Mouse (Mus musculus) heart, postnatal 0 days (tissue): ENCODE data around the gene 1110032A03Rik. TPM values are rescaled to one million over a fixed set of nuclear protein-coding genes. Genes with fewer than 3 reads are reported as not detected.

Source experiments
- ATAC-seq: fragments of 200-750 bp; cut with Nextera tagmentation; 2 replicates; pipeline ENCODE4 v1.8.0; 2017; ENCODE audit warnings: low read depth, moderate number of reproducible peaks, moderate library complexity; ENCODE audit not compliant: insufficient read depth
- DNase-seq: peaks from one replicate; pipeline ENCODE4 v3.0.0-alpha.2; 2016; ENCODE audit warnings: low spot score
- H3K27ac ChIP-seq: fragments of 300-500 bp; sonication (generic); 2 replicates; pipeline ENCODE4 v1.5.1; 2014; ENCODE audit warnings: low read depth, mild to moderate bottlenecking
- H3K27me3 ChIP-seq: fragments of 300-500 bp; sonication (generic); 2 replicates; pipeline ENCODE4 v1.6.1; 2014; ENCODE audit warnings: low read length, mixed read lengths; ENCODE audit not compliant: control insufficient read depth, insufficient read depth
- H3K36me3 ChIP-seq: fragments of 300-500 bp; sonication (generic); replicated peaks from 2 replicates; pipeline ENCODE4 v1.6.1; 2014; ENCODE audit warnings: low read length, mixed read lengths; ENCODE audit not compliant: control insufficient read depth, insufficient read depth
- H3K4me1 ChIP-seq: fragments of 300-500 bp; sonication (generic); 2 replicates; pipeline ENCODE4 v1.6.1; 2014; ENCODE audit warnings: antibody characterized with exemption; ENCODE audit not compliant: control insufficient read depth, insufficient read depth
- H3K4me2 ChIP-seq: fragments of 300-500 bp; sonication (generic); 2 replicates; pipeline ENCODE4 v1.6.1; 2014; ENCODE audit warnings: low read depth, mild to moderate bottlenecking, low read length, moderate library complexity
- H3K4me3 ChIP-seq: fragments of 300-500 bp; sonication (generic); 2 replicates; pipeline ENCODE4 v1.5.1; 2014; ENCODE audit warnings: low read depth, low read length
- H3K9ac ChIP-seq: fragments of 300-500 bp; sonication (generic); replicated peaks from 2 replicates; pipeline ENCODE4 v1.6.1; 2014; ENCODE audit warnings: low read depth, low read length, mixed read lengths
- H3K9me3 ChIP-seq: fragments of 300-500 bp; sonication (generic); replicated peaks from 2 replicates; pipeline ENCODE4 v1.6.1; 2016; ENCODE audit warnings: low read length; ENCODE audit not compliant: control insufficient read depth
- CTCF ChIP-seq: IDR thresholded peaks from 2 replicates; pipeline ENCODE4 v1.5.1; 2016; ENCODE audit warnings: antibody characterized with exemption, control low read depth, low read depth
- EP300 ChIP-seq: IDR thresholded peaks from 2 replicates; pipeline ENCODE4 v1.6.1; 2016; ENCODE audit warnings: antibody characterized with exemption, low read depth
- WGBS: fragments of 180-500 bp; shearing (Covaris S2); extraction: QIAGEN DNeasy Blood & Tissue Kit; methylation state at CpG from one replicate; pipeline ENCODE4 v1.1.7; 2014; 5-methylcytosine and 5-hydroxymethylcytosine counted together
- polyA plus RNA-seq: library from polyadenylated mRNA; unstranded; fragments of >200 nt; fragmentation: Nextera tagmentation; extraction: Ambion mirVana; gene quantifications from 2 replicates; pipeline ENCODE4 v1.2.1, GENCODE M21; 2015
- total RNA-seq: library from RNA; depleted of rRNA; stranded (reverse); fragments of >200 nt; gene quantifications from 2 replicates; pipeline ENCODE4 v1.2.3, GENCODE M21; 2014; ENCODE audit warnings: low replicate concordance; rRNA removed

1110032A03Rik gene
- total and polyA plus RNA-seq, 2 experiments from 2014 or later: 8.0 to 32.6 TPM

GRCm38 (mm10) chr9:50722451-50722911 is 52.8 kb downstream of the 1110032A03Rik start:
- peak; percentile 45 for DNase-seq
- H3K9ac ChIP-seq: no peak overlapping the region

DNA sequence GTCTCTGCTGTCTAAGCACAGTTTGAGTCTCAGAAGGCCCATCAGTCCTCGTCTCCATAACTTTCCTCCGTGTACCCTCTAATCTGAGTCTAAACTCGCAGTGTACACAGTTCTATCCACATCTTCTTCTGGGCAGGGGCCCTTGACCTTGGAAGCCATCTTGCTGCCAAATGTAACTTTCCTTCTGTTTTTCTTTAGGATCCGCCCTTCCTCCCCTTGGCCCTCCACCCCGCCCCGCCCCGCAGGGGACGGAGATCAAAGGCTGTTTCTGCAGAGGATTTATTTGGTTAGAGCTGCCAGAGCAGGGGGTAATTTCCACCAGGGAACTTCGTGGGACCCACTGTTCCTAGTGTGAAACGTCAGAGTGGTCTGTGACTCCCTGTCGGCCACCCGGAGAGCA is 54.3 kb downstream of the 1110032A03Rik start:
- Histone ChIP-seq H3K27me3 (no peaks in the 10 kb centered on the region), H3K27ac (0 out of 2 replicates have a peak overlapping the region, but pooled peaks have one; percentile 25), H3K4me2 (no peak overlapping the region), H3K9me3 (no peaks in the 10 kb centered on the region), H3K4me3 (no peak overlapping the region), H3K9ac (no peak overlapping the region), H3K36me3 (no peaks in the 10 kb centered on the region), H3K4me1 (peaks cover 30% of the 10 kb centered on the region)
- DNase-seq (no peak), ATAC-seq (no peak)
- TF ChIP-seq EP300 (no peak), CTCF (no peak)
- WGBS: 46% methylated on average over 12 of the region's 12 CpGs

More at GRCm38 (mm10) chr9:50722451-50722911, 52.8 kb downstream of the 1110032A03Rik start:
- no peak for TF ChIP-seq CTCF
- TF ChIP-seq EP300: peak; percentile 81
- Histone ChIP-seq H3K27ac (peak overlapping the region; percentile 95), H3K36me3 (no peaks in the 10 kb centered on the region), H3K4me3 (no peak overlapping the region; the same call in 1 of the 2 replicates), H3K9me3 (no peaks in the 10 kb centered on the region), H3K27me3 (no peaks in the 10 kb centered on the region), H3K4me2 (peak overlapping the region; percentile 58; the same call in 1 of the 2 replicates), H3K4me1 (peaks cover 37% of the 10 kb centered on the region)
- 20% methylated on average over 8 of the region's 8 CpGs for WGBS
- peak; percentile 63 for ATAC-seq

GRCm38 (mm10) chr9:50718878-50719277 is 56.4 kb downstream of the 1110032A03Rik start:
- H3K27me3 ChIP-seq: no peaks in the 10 kb centered on the region
- TF ChIP-seq CTCF (no peak), EP300 (peak; percentile 91)
- no peak overlapping the region for H3K4me2 ChIP-seq
- no peaks in the 10 kb centered on the region for H3K36me3 ChIP-seq
- ATAC-seq (no peak), DNase-seq (no peak)
- H3K27ac ChIP-seq: no peak overlapping the region
- no peaks in the 10 kb centered on the region for H3K9me3 ChIP-seq
- no peak overlapping the region for H3K4me3 ChIP-seq
- peaks cover 11% of the 10 kb centered on the region; the same call in 1 of the 2 replicates for H3K4me1 ChIP-seq
- no peak overlapping the region for H3K9ac ChIP-seq
- WGBS: 43% methylated on average over 4 of the region's 4 CpGs

DNA sequence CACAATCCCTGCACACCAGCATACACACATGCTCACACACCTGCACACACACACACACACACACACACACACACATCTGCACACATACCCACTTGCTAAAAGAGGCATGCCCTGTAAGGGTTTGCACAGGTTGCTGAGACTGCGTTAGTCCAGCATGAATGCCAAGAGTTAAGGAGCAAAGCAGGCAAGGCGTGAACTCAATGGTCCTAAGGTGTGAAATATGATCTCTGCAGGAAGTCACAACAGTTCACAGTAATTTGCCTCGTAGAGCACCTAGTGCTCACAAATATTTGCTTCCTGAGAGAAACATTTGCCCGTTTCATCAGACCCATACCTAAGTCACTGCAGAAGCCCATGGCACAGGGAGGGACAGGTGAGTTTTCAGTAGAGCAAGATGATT is 61.1 kb downstream of the 1110032A03Rik start:
- Histone ChIP-seq H3K36me3 (no peaks in the 10 kb centered on the region; the same call in 1 of the 2 replicates), H3K27ac (no peak overlapping the region), H3K4me1 (0 out of 2 replicates have a peak, but pooled peaks cover 4% of the 10 kb centered on the region), H3K4me3 (no peak overlapping the region), H3K27me3 (no peaks in the 10 kb centered on the region), H3K9me3 (no peaks in the 10 kb centered on the region), H3K4me2 (no peak overlapping the region), H3K9ac (no peak overlapping the region)
- DNase-seq: no peak
- ATAC-seq: no peak
- 47% methylated on average over 4 of the region's 4 CpGs for WGBS
- TF ChIP-seq CTCF: no peak
- no peak for TF ChIP-seq EP300

Other genes starting within 250 kb of the 1110032A03Rik start
- 29.7 and 147 TPM in 2 replicates for gene Pts, start 246.8 kb downstream of the 1110032A03Rik start, total RNA-seq
- 93.1 and 97.8 TPM in 2 replicates for gene Pts, start 246.8 kb downstream of the 1110032A03Rik start, polyA plus RNA-seq
- gene Il18, start 220.7 kb downstream of the 1110032A03Rik start, total RNA-seq: 0.46 and 2.4 TPM in 2 replicates
- 2.9 and 4.7 TPM in 2 replicates for gene Il18, start 220.7 kb downstream of the 1110032A03Rik start, polyA plus RNA-seq
- not detected in 2 replicates for gene Bco2, start 220.3 kb downstream of the 1110032A03Rik start, total RNA-seq
- 0.07 TPM in 1 of 2 replicates, not detected in the other for gene Bco2, start 220.3 kb downstream of the 1110032A03Rik start, polyA plus RNA-seq
- gene Tex12, start 214.2 kb downstream of the 1110032A03Rik start, total RNA-seq: not detected in 2 replicates
- gene Tex12, start 214.2 kb downstream of the 1110032A03Rik start, polyA plus RNA-seq: not detected in 2 replicates
- gene Sdhd, start 171.7 kb downstream of the 1110032A03Rik start, total RNA-seq: 980 and 992 TPM in 2 replicates
- gene Sdhd, start 171.7 kb downstream of the 1110032A03Rik start, polyA plus RNA-seq: 1,236 and 1,240 TPM in 2 replicates
- 115 and 163 TPM in 2 replicates for gene Timm8b, start 171.6 kb downstream of the 1110032A03Rik start, total RNA-seq
- 445 and 461 TPM in 2 replicates for gene Timm8b, start 171.6 kb downstream of the 1110032A03Rik start, polyA plus RNA-seq
- 0.27 TPM in 1 of 2 replicates, not detected in the other for gene Pih1d2, start 158.2 kb downstream of the 1110032A03Rik start, total RNA-seq
- gene Pih1d2, start 158.2 kb downstream of the 1110032A03Rik start, polyA plus RNA-seq: 1.2 and 1.5 TPM in 2 replicates
- 10.0 and 14.5 TPM in 2 replicates for gene Nkapd1, start 158.1 kb downstream of the 1110032A03Rik start, total RNA-seq
- 13.4 and 14.3 TPM in 2 replicates for gene Nkapd1, start 158.1 kb downstream of the 1110032A03Rik start, polyA plus RNA-seq
- gene Dlat, start 115.7 kb downstream of the 1110032A03Rik start, total RNA-seq: 155 and 215 TPM in 2 replicates
- gene Dlat, start 115.7 kb downstream of the 1110032A03Rik start, polyA plus RNA-seq: 203 and 204 TPM in 2 replicates
- gene Dixdc1, start 36.0 kb downstream of the 1110032A03Rik start, total RNA-seq: 7.7 and 19.8 TPM in 2 replicates
- gene Dixdc1, start 36.0 kb downstream of the 1110032A03Rik start, polyA plus RNA-seq: 6.9 and 7.1 TPM in 2 replicates
- gene 2310030G06Rik, start 29.0 kb downstream of the 1110032A03Rik start, total RNA-seq: 3.6 and 4.8 TPM in 2 replicates
- 10.6 and 11.0 TPM in 2 replicates for gene 2310030G06Rik, start 29.0 kb downstream of the 1110032A03Rik start, polyA plus RNA-seq
- gene Cryab, start 24.2 kb downstream of the 1110032A03Rik start, total RNA-seq: 758 and 766 TPM in 2 replicates
- 1,736 and 1,781 TPM in 2 replicates for gene Cryab, start 24.2 kb downstream of the 1110032A03Rik start, polyA plus RNA-seq
- gene Hspb2, start 23.2 kb downstream of the 1110032A03Rik start, total RNA-seq: 241 and 266 TPM in 2 replicates
- 309 and 313 TPM in 2 replicates for gene Hspb2, start 23.2 kb downstream of the 1110032A03Rik start, polyA plus RNA-seq
- 7.4 and 10.0 TPM in 2 replicates for gene Fdxacb1, start 7.3 kb downstream of the 1110032A03Rik start, total RNA-seq
- 7.9 and 8.1 TPM in 2 replicates for gene Fdxacb1, start 7.3 kb downstream of the 1110032A03Rik start, polyA plus RNA-seq
- 23.9 and 24.2 TPM in 2 replicates for gene Alg9, start 501 bp downstream of the 1110032A03Rik start, total RNA-seq
- 11.4 and 11.9 TPM in 2 replicates for gene Alg9, start 501 bp downstream of the 1110032A03Rik start, polyA plus RNA-seq
- 7.5 and 15.3 TPM in 2 replicates for gene Ppp2r1b, start 69.8 kb upstream of the 1110032A03Rik start, total RNA-seq
- gene Ppp2r1b, start 69.8 kb upstream of the 1110032A03Rik start, polyA plus RNA-seq: 15.3 and 17.8 TPM in 2 replicates
- 23.9 and 40.9 TPM in 2 replicates for gene Sik2, start 233.6 kb upstream of the 1110032A03Rik start, total RNA-seq
- gene Sik2, start 233.6 kb upstream of the 1110032A03Rik start, polyA plus RNA-seq: 7.0 and 9.1 TPM in 2 replicates